Mouse (Mus musculus) CD4-positive, CD25-positive, alpha-beta regulatory T cell, adult 4 months (primary cell): Measurements from ENCODE around the gene Sort1. TPM values are rescaled to one million over a fixed set of nuclear protein-coding genes. Genes with fewer than 3 reads are reported as not detected.

Source experiments
- ATAC-seq: one replicate; pipeline ENCODE4 v1.8.0; 2017
- polyA plus RNA-seq, 2 experiments: library from polyadenylated mRNA; unstranded; fragments of 100-300 nt; shearing (Covaris generic); gene quantifications; one replicate each; pipeline ENCODE4 v1.2.1; 2017

Gene Sort1
- polyA plus RNA-seq, 2 experiments from 2014 or later: 0.09 TPM; not detected in 1

DNA sequence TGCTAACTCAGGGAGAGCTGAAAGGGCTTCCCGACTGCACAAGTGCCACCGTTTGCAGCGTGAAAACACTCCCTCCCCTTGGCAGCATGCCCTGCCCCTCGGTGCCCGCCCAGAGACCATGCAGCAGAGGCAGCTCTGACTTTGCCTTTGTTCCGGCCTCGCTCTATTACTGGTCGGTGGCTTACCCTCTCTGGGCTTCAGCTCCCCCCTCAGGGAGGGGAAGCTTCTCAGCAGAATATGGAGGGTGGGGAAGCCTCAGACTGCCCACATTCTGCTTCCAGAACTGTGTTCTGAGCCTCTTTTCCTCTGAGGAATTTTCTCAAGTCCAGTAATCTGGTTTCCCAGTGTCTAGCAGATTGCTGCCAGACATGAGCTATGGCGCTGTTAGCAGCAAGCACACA is 44.6 kb downstream of the Sort1 start:
- ATAC-seq: no peak

DNA sequence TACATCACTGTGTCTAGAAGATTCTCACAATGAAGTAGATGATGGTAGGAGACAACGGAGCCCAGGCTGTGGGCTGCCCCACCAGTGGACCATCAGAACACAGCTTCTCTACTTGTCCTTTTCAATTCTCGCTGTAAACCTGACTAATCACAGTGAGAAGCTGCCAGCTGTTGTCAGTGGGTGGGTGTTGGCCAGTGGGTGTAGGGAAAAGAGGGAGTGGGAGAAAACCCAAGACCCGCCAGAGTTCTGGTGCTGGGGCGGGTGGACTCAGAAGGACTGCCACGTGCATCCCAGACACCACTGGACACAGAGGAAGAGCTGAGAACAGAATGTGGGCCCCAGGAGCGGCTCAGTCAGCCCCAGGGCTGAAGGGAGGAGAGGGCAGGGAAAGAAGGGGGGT is 46.9 kb downstream of the Sort1 start:
- no peak for ATAC-seq

DNA sequence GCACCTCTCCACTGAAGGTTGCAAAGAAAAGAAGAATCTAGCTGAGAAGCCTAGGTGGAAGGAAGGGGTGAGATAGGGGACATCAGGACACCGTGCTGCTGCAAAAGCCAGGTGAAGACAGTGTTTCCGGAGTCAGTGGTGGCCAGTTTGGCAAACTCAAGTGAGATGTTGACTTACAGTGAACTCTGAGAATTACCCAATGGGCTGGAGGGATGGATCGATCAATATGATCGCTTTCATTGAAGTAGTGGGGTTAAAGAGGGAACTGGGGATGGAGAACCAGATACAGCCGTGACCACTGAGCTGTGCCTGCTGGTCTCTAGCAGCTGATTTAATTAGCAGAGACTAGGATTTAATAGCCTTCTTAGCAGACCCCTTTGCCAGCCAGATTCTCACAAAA is 53.0 kb downstream of the Sort1 start:
- no peak for ATAC-seq

DNA sequence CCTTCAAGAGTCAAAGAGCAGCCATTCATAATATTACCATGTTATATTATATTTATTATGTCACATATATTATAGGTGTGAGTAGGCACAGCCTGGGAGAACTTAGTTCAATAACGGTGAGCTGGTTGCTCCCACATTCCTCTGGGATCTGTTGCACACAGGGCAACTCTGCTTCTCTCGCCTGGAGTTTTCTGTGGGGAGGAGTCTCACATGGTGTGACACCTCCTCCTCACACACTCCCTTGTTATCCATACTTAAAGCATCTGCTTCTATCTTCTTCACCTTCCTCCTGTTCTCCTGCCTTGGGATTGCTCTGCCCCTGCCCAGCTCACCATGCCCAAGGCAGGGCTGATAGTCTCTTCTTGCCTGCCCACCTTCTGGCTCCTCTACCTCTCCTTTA is 57.2 kb downstream of the Sort1 start:
- no peak for ATAC-seq

DNA sequence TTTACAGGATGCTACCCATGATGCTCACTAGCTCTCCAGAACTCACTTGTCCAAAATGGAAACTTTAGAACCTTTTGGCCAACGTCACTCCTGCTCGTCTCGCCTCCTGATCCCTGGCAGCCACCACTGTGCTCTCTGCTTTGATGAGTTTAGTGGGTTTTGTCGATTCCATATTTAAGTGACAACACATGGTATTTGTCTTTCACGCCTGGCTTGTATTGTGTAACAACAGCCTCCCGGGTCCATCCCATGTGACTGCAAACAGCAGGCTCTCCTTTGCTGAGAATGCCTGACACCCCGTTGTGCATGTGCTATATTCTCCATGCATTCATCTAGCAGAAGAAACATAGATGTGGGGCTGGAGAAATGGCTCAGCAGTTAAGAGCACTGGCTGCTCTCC is 58.3 kb downstream of the Sort1 start:
- ATAC-seq: no peak

DNA sequence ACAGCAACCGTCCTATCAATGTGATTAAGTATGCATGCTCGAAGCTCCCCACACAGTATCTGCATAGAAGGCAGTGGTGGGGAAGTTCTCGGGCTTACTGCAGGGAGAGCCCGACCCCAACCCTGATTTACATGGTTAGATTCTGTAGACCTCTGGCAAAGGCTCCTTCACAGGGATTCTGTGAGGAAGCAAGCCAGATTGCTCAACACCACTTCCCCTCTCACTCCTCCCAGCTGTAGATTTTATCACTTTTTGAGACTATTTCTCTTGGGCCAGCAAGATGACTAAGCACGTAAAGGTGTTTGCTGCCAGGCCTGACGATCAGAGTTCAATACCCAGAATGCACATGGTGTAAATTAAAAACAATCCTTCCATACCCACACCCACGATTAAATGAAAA is 62.0 kb downstream of the Sort1 start:
- ATAC-seq: no peak

DNA sequence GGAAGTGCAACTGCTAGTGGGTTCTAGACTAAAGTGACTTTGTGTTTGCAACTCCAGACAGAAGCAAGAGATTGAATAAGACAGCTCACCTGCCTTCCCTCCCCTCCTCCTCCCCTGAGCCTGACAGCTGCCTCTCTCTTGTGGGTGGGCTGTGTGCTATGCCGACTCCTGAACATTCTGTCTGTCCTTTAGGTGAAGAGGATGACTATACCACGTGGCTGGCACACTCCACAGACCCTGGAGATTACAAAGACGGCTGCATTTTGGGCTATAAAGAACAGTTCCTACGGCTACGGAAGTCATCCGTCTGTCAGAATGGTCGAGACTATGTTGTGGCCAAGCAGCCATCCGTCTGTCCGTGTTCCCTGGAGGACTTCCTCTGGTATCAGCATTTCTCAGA is 64.5 kb downstream of the Sort1 start:
- no peak for ATAC-seq

DNA sequence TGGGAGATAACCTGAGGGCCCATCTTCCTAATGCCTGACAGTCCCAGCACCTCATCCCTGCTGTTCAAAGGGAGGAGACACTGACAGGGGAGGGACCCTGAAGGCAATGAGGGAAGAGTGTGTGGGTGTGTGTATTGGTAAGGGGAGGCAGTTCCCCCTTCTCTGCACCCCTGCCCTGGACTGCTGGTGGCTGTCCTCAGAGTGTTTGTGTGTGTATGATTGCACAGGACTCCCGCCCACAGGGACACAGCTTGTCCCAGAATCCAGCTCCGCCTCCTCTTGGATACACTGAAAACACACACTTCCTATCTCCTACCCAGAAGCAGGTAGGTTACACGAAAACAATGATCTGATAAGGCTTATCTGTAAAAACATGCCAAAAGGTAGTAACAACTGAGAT is 71.4 kb downstream of the Sort1 start:
- no peak for ATAC-seq

DNA sequence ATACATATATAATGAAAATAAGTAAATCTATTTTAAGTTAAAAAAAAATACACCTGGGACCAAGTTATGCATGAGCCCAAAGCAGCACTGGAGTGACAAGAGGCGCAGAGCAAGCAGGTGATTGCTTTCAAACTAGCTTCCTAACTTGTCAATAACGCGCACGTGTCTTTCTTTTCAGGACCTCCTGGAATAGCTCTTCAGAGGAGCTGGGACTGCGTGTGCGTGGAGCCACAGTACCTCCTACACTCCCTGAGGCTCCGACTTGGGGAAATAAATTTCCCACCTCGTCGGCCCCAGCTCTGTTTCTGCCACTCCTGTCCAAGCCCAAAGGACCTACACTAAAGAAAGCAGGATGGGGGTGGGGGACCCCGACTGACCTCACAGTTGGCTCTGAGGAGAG is 73.2 kb downstream of the Sort1 start:
- no peak for ATAC-seq

DNA sequence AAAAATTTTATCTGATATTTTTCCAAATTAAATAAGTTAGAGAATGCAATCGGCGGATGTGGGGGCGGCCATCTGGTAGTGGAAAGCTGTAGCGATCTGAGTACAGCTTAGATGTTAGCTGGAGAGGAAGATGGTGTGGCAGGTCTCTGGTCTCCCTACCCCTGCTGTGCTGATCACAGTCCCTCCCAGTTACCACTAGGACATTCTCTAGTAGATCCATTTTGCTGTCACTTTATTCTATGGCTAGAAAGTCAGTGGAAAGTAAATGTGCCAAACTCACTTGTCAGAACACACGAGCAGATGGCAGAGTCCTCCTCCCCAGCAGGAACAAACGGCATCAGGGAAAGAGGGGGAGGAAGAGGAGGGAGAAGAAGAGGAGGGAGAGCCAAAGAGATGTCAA is 74.6 kb downstream of the Sort1 start:
- no peak for ATAC-seq

DNA sequence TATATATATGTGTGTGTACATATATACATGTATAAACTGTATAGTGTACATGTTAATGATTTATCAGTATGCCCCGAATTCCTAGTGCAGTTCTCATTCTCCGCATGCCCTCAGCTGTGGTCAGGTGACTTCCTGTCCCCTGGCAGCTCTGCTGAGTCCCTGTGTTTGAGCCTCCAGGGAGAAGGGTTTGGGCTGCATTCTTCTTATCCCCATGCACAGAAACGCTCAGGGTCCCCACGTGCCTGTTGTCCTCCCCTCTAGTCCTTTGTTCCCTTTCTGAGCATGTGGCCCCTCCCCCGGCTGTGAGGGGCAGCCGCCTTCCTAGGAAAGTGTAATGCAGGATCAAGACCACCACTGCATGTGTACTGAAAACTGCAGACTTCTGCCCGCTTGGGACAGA is 77.0 kb downstream of the Sort1 start:
- ATAC-seq: no peak

DNA sequence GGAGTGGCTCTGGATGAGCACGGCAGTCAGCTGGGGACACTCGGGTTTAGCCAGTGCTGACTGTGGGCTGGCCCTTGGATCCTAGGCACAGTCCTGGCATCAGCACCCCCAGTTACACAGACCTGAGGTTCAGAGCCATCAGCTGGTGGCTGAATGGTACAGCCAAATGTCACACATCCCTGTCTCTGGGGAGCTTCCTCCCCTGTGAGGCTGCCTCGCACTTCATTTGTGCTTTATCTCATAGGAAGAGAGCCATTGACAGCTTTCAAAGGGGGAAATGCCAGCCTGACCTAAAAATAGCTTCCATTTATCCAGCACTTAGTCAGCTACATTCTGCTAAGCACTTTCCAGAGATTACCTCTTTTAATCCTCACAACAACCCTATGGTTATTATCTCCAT is 79.7 kb downstream of the Sort1 start:
- no peak for ATAC-seq

DNA sequence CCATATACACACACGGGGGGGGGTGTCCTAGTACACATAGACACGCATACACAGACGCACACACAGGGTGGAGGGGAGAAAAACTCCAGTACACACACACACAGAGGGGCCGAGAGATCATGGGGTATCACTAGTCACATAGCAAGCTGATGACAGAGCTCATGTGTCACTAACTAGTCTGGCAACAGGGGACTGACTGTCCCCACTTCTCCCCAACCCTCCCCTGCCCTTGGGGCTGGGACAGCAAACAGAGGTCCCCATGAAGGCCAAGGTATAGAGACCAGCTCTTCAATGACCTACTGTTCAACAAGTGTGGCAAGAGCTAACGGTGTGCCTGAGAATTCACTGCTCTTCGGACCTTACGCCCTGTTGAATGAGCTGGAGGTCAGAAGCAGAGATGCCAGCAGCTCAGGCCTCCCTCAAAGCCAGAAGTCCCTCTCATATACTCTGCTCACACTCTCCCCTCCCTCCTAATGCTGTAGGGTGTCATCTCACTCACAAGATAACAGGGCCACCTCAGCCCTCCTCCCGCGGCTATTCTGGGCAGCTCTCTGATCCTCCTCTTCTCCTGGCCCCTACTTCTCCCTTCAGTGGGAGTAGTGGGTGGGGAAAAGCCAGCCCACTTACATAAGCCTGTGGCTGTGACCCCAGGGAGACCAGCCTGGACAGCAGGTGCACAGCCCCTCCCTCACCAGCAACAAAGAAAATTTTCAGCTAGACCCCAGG is 80.6 kb downstream of the Sort1 start, which contains the start of gene Mybphl:
Gene Mybphl (plus strand): TSS at position 642 of the 726 bp plus-strand sequence.
- no peak for ATAC-seq

DNA sequence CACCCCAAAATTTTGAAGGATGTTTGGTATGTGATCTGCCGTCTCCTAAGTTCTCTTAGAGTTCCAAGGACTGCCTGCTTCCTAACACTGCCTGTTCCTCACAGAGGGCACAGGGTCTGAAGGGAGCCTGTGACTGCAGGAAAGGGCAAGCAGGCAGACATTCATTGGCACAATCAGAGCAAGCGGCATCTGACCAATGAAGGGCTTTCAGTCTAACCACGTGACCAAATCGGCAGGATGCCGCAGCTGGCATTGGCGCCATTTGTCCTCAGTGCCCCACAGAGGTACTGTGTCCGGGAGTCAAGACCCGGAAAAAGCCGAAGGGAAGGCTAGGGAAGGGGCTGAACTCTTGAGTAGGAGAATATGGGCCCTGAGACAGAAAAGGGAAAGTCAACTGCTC is 83.3 kb downstream of the Sort1 start:
- ATAC-seq: no peak

DNA sequence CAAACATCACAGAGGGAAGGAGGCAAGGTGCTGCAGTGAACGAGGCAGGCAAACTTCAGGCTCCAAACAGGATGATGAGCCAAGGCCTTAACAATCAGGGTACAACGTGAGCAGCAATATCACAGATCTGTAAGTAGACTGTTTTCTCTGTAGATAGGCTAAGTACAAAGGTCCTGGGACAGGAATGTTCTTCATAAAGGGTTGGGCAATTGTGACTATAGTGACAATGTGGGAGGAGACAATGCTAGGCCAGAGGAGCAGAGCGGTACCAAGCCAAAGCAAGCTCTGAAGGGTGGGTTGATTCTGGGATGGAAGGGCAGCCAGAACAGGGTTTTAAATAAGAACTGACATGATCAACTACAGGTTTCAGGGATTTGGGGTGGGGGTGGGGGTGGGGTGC is 83.9 kb downstream of the Sort1 start:
- ATAC-seq: no peak

DNA sequence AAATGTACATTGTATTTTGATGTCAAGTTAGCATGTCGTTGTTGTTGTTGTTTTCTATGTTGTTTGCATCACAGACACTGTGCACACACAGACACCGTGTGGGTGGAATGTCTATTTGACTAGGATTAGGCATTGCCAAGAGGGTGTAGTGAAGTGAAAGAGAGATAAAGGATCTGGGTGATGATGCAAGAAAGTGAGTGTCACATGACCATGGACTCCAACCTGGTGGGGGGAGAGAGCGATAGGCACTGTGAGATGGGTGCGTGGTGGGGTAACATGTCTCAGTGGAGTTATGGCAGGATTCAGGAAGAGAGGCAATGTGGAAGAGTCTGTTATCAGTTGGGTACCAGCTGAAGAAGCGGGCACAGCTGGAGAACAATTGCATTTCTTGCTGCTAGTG is 84.8 kb downstream of the Sort1 start:
- no peak for ATAC-seq

DNA sequence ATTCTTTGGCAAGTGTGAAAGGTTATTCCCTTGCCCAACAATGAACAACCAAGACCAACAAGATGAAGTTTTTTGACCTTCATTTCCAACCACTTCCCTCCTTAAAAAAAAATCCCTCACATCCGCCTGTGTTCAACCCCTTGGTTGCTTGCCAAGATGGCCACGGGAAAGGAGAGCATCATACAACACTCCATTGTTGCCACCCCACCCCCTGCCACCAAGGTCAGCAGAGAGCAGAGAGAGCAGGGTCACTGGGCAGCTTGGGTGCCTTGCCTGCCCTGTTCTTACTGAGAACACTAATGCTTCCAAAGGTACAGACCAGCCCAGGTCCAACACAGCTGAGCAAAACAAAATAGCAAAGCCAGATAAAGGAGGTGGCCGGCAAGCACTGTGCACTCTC is 88.4 kb downstream of the Sort1 start:
- no peak for ATAC-seq

DNA sequence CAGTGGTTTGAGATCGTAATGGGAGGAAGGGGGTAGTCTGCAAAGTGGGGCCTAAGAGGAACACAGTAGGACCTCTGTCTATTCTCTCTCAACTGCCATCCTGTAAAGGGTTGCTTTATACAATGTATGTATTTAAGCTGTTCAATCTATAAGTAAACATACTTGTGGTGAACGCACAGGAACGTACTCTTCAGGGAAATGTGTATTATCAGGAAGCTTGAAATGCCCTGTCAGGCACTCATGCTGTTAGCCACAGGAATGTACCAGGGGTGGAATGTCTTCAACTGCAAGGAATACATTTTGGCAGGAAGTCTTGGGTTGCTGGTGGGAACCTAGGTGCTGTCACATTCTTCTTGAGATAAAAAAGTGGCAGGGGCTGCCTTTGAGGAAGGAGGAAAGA is 88.8 kb downstream of the Sort1 start:
- ATAC-seq: no peak

DNA sequence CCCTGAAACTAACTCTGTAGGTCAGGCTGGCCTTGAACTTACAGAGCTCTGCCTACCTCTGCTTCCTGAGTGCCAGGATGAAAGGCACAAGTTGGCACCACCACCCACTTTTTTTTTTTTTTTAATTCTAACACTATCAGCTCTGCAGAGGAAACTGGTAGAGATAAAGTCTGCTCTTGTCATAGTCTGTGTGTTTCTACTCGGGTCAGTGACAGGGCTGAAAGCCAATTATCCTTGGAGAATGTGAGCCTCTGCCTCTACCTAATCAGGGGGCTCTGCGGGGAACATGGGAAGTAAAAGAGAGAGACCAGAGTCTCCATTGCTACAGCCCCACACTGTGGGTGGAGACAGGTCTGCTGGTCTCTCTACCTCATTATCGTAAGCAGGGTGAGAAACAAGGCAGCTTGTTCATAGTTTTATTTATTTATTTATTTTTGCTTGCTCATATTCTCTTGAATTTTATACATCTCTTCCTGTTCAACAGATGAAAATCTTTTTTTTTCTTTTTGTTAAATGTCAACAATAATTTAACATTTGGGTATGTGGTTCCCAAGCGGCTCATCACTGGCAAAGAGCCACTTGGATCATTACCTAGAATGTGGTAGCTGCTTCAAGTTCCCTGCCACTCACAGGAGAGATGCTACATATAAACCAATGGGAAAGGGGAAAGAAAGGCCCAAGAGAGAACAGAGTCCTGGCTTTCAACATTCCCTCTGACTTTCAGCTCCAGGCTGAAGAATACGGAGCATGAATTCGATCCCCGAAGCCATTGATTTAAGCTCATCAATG is 95.2 kb downstream of the Sort1 start:
- no peak for ATAC-seq

DNA sequence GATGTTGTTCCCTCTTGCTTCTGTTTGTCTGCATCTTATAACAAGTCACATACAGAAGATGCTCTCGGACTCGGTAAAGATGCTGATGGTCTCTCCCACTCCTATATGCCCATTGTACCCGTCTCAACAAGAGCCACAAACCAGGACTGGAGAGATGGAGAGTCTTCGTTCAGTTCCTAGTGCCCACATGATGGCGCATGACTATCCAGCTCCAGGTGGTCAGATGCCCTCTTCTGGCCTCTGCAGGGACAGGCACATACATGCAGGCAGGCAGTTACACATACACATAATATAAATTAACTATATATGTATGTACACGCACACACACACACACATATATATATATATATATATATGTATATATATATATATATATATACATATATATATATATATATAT is 96.8 kb downstream of the Sort1 start:
- ATAC-seq: no peak

DNA sequence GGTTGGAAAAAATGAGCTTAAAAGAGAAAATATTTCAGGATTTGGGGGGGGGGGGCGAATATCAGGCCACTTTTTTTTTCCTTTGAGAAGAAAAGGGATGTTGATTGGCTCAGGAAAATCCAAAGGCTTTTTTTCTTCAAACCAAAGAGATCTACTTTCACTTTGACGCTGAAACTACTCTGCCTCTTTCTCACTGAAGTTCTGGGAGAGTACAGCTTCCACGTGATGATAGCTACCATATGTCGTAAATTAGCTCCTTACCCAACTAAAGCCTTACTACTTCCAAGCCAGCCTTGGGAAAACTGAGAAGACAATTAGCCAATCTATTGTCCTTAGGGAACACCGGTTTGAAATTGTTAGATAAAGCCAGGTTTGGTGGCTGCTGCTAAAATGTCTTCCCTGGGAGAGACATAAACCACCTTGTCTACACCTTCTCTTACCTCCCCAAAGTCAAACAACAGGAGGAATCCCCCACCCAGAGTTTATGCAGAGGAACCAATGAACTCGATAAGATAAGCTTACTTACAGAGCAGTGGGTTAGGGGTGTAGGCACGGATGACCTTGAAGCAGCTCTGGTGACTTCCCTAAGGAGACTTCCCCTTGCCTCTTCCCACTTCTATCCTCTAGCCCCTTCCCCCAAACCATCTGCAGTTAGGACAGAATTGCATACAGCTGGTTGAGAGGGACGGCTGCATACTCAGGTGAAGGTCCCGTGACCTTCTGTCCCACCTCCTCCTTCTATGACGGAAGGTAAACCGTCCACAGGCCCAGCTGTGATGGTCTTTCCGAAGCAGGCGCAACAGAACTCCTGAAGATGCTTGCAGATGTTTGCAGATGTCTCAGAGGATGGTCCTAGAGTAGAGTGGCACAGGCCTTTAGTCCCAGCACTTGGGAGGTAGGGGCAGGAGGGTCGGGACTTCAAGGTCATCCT is 98.3 kb downstream of the Sort1 start:
- ATAC-seq: peak; percentile 56

DNA sequence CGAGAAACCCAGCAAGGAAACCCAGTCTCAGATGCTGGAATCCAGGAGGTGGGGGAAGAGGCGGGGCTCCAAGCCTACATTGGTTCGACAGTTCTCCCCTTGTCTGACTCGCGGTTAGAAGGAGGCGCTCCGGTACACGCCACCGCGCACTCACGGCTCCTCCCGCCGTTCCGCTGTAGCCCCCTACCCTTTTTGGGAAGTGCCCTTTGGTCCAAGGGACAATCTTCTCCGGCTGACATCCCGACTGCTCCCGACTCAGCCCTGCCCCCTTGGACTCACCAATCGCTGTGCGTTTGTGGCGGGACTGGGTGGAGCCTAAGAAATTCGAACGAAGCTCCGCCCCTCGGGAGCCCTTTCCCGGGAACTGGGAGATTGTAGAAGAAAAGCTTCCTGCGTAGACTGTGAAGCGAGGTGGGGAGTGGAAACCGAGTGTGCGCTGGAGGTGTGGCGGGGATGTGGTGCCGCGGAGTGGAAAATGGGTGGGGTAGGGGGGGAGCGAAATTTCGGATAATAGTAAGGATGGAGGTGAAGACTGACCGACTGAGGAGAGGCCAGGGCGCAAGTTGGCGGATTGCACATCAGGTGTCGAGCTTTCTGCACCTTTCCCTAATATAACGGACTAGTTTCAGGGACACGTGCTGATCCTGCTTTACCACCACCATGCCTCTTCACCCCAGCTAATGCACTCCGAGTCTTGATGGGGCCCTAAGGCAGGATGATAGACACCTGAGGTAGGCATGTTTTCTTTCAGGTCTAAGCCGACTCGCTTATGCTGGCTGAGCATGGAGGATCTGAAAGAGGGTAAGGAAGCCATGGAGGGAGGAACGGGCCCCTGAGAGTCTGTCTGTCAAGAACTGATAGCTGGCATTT is 99.8 kb downstream of the Sort1 start, which contains the start of gene Psrc1:
Gene Psrc1 (plus strand): TSS at position 355 of the 870 bp plus-strand sequence.
- ATAC-seq: peak; percentile 67
